Mouse (Mus musculus): ENCODE data around the gene Ephb3. TPM values are rescaled to one million over a fixed set of nuclear protein-coding genes. Genes with fewer than 3 reads are reported as not detected.

The Ephb3 gene
- not detected for polyA plus RNA-seq (2017; shearing (Covaris generic))

DNA sequence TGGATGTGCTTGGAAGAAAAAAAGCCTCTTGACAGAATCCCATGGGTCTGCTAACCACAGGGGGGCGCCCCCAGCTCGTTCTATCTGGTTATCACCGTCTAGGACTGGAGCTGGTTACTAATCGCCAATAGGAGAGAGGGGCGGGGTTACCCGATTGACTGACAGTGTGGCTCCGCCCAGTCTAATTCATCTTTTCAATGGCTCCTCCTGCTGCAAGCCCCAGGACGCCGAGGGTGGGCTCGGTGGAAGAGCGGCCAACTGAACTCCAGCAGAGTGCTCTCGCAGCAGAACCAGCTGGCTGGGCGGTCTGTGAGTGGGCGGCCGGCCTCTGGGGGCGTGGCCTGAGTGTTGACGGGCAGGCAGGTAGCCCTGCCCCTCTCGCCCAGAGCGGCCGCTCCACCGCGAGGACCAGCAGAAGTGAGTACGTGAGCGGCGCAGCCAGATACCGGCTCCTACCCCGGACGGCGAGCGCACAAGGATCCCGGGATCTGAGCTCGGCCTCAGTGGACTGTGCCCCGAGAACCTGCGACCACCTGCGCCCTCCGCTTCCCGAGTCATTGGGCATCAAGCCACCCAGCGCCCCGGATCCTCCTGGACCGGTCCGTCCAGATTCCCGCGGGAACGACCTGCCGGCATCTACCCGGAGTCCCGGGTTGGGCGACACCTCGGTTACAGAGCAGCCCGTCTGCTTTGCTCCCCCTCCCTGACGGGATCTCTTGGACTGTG lies at the start of gene Ephb3:
Gene Ephb3 (plus strand): TSS at position 389 of the 726 bp plus-strand sequence.

Other genes with a start within 250 kb of the Ephb3 start
- gene Teddm3, start 50.8 kb upstream of the Ephb3 start, polyA plus RNA-seq (2017; shearing (Covaris generic)), result not detected
- gene Vps8, start 218.4 kb downstream of the Ephb3 start, polyA plus RNA-seq (2017; shearing (Covaris generic)), result 27.5 TPM